Mouse (Mus musculus) left cerebral cortex, postnatal 36 days (tissue): ENCODE measurements around the gene Fbrs. TPM values are rescaled to one million over a fixed set of nuclear protein-coding genes. Genes with fewer than 3 reads are reported as not detected.
"Not testable (repeated sequence)": the region's sequence is repeated elsewhere in the genome, so short reads cannot be mapped to it uniquely, and the experiment has no call there.

Source experiments
- DNase-seq, 2 experiments: peaks; one replicate each; pipeline ENCODE4 v3.0.0; 2021 to 2022; ENCODE audit warnings: low spot score in 2 of 2, mixed read lengths in 1 of 2
- intact Hi-C: fragments of 180-260 bp; cut with DNase I; formaldehyde crosslinking; loops from one replicate; pipeline ENCODE4 v1.15.1; 2025
- total RNA-seq, 2 experiments: library from RNA; stranded (reverse); gene quantifications; 2 replicates each; pipeline ENCODE4 v1.2.3; 2021

The Fbrs gene
- total RNA-seq, 2 experiments from 2014 or later, result 48.7 to 61.4 TPM

DNA sequence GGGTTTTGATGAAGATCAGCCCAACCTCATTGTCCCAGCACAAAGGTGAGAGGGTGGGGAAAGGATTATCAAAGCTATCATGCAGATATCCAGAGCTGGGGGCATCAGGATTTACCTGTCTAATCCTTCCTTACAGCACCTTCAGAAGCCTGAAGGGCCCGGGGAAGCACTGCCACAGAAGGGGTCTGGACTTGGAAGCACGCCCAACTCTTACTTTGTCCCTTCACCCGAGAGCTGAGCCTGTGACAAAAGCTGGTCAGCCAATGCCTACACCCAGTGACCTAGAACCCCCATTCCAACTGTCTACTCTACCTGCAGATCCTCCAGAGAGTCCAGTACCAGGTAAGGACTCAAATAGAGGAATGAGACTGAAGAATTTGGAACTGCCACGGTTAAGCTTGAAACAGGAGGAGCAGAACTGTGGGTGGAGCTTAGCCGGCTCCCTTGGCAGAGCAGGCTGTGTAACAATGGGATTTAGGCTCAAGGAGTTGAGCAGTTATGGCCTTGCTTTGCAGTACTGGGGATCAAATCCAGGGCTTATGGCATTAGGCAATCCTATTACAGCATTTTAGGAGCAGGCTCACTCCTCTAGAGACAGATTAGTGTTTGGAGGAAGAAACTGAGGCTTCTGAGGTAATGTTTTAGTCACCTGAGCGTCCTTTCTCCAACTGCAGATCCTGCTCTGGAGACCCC is 4.5 kb upstream of the Fbrs start:
- intact Hi-C loops, result loop anchor here (5.0 kb wide), 2 partner anchors 38 to 112 kb away; partner anchors contain the start of gene Srcap
- DNase-seq, result no peak

DNA sequence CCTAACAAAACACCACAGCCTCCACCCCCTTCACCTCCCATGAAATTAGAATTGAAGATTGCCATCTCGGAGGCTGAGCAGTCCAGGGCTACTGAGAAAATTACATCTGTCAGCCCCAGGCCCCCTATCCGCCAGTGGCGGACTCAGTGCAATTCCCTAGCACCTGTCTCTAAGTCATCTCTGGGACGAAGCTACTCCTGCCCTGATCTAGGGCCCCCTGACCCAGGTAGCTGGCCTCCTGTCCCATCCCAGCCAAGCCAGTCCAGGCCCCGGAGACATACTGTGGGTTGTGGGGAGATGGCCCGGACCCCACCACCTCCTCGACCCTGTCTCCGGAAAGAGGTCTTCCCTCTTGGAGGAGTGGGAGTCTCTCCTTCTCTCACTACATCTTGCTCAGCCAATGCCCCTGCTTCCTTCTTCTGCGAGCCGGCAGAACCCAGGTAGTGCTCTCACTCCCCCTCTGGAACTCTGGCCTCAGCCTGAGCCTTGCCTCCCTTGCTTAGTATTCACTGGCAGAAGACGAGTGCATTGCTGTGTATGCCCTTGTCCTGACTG is 3.7 kb upstream of the Fbrs start:
- DNase-seq, result no peak
- intact Hi-C loops, result loop anchor here (5.0 kb wide), 1 partner anchor 37 kb away; the partner anchor contains the start of gene Srcap

DNA sequence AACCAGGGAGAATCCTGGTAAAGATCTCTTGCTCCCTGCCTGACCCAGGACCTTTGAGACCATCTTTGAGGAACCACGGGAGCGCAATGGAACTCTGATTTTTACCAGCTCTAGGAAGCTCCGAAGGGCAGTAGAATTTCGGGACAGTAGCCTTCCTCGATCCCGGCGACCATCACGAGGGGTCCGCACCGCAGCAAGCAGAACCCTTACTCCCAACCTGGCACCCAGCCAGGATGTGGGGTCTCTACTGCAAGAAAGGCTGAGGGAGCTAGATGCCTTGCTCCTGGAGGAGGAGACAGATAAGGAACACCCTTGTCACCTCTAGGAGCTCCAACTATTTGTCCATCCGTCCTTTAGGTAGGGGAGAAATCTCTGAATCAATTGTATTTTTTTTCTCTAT is 2.7 kb upstream of the Fbrs start:
- intact Hi-C loops, result loop anchor here (5.0 kb wide), 1 partner anchor 36 kb away; the partner anchor contains the start of gene Srcap
- DNase-seq, result no peak

DNA sequence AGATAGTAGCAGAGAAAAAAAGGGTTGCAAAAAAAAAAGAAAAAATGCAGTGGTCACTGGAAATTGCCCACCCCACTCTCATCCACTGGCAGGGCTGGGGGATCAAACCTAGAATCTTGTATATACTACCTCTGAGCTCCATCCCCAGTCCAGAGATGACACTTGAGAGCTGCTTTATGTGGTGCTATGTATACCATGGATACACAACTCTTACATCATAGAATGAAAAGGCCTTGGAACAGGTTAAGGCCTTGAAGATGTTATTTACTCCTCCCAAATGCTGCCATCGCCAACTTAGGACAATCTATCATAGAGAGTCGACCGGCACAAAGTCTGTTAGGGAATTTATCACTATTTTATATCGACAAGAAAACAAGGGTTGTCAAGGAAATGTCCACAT is 2.1 kb upstream of the Fbrs start:
- no peak for DNase-seq
- intact Hi-C loops, result loop anchor here (5.0 kb wide), 1 partner anchor 35 kb away; the partner anchor contains the start of gene Srcap

DNA sequence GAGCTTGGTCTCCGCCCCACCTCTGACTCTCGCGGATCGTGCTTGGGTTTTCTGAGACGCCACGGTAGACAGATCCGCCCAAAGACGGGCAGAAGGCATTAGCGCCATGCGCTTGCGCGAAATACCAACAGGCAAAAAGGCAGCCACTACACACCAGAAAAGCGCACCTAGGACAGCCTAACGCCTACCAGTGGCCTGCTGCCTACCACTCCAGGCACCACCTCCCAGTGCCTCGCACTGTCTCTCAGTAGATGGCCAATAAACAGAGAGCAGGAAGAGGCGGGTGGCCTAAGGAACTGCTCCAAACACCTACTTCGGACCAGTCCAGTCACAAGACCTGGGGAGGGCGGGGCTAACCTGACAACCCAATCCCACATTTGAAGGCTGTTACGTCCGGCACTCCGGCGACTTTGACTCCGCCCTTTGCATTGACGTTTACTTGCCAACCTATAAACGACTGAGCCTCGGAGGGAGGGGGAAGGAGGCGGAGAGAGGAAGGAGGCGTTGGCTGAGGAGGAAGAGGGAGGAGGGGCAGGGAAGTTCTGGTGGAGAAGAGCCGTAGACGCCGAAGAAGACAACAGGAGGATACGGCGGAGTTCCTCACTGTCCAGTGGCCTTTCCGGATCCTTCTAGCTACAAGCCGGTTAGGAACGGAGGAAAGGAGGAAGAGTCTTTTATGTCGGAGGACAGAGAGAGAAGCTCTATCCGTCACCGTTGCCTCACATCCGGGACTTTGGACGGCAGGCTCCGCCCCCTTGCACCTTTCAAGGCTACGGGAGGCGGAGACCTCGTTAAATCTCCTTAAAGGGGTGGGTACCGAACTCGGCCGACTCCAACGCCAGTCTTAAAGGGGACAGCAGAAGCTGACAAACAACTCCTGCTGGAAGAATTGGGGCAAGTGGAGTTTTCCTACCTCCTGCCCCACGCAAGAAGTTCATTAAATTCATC is 1.0 kb upstream of the Fbrs start:
- intact Hi-C loops, result loop anchor here (5.0 kb wide), 1 partner anchor 34 kb away; the partner anchor contains the start of gene Srcap
- peak; percentile 97 to 99 for DNase-seq

DNA sequence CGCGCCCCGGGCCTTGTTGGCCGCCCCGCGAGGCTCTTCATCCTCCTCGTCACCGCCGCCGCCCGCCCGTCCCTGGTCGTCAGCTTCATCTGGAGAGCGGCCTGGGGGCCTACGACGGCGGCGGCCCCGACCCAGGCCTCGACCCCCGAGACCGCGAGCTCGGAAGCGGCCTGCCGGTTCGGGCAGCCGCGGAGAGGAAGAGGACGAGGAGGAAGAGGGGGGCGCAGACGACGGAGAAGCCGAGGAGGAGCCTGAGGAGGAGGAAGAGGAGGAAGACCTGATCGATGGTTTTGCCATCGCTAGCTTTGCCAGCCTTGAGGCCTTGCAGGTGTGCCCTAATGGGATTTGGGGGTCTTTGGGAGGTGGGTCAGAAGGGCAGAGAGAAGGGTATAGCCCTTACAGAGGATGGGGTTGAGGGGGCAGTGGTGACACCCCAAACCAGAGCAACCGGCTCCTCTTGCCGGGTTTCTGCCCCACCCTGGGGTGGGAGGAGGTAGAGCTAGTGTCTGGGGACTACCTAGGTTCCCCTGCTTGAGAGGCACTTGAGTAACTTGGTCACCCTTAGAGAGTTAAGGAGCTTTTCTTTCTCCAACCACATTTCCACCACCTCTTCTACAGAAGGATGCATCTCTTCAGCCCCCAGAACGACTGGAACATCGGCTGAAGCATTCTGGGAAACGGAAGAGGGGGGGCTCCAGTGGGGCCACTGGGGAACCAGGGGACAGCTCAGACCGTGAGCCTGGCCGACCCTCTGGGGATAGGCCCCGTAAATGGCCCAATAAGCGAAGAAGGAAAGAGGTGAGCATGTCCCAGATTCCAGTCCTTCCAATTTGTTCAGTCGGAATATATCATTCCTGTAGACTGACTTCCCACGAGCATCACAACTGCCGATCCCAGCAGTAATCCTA is 573 bp downstream of the Fbrs start:
- intact Hi-C loops, result loop anchor here (5.0 kb wide), 1 partner anchor 33 kb away; the partner anchor contains the start of gene Srcap
- no peak for DNase-seq

DNA sequence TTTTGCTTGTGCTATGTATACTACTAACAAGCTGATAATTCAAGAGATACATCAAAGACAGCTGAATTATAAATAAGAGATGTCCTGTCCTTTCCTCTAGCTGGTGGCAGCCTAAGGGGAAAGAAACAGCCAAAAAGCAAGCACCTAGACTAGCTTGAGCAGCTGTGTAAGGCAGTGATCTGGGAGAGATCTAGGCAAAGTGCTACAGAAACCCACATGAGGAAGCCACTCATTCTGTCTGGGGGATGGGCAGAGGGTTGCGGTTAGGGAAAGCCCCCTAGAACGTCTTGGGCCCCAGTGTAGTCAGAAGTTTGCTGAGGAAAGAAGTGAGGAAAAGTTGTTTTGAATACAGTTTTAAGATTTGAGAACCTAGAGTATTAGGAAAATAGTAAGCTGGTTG is 1.3 kb downstream of the Fbrs start:
- intact Hi-C loops, result no loop called here
- DNase-seq, result no peak

DNA sequence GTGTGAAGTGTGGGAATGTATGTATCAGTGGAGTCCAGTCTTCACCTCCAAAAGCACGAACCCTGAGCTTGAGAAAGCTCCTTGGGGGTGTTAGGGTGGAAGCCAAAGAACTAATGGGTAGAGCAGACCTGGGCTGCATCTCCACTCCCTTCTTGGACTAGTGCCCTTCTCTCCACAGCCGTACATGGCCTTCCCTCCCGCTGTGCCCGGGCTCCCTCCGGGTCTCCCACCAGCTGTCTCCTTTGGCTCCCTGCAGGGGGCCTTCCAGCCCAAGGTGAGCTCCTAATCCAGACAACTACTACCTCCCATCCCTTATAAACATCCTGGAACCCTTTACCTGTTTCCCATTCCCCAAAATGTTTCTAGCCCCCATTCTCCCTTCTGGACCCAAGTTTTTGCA is 6.4 kb downstream of the Fbrs start:
- intact Hi-C loops, result no loop called here

DNA sequence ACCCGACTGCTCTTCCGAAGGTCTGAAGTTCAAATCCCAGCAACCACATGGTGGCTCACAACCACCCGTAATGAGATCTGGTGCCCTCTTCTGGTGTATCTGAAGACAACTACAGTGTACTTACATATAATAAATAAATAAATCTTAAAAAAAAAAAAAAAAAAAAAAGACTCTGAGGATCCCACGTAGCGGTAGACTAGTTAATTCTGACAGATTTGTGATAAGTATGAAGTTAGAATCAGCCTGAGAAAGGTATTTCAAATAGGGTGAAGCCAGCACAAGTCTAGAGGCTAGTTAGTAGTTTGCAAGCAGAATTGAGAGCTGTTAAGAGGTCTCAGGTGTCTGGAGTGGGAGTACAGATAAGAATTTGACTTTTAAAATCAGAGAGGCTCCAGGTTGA is 9.4 kb downstream of the Fbrs start:
- DNase-seq, intact Hi-C loops: not testable (repeated sequence)

More for the DNA sequence above, 6.4 kb downstream of the Fbrs start:
- no peak for DNase-seq

DNA sequence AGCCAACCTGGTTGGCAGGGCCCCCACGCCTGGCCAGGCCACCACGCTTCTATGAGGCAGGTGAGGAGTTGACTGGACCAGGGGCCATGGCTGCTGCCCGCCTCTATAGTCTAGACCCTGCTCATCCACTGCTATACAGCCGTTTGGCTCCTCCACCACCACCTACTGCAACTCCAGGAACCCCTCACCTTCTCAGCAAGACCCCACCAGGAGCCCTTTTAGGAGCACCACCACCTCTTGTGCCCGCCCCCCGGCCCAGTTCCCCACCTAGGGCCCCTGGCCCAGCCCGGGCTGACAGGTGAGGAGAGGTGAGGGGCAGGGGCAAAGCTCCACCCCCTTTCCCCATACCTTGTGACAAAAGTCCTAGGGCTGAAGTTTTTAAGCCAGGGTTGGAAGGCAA is 11.0 kb downstream of the Fbrs start:
- DNase-seq, result no peak
- intact Hi-C loops, result no loop called here

DNA sequence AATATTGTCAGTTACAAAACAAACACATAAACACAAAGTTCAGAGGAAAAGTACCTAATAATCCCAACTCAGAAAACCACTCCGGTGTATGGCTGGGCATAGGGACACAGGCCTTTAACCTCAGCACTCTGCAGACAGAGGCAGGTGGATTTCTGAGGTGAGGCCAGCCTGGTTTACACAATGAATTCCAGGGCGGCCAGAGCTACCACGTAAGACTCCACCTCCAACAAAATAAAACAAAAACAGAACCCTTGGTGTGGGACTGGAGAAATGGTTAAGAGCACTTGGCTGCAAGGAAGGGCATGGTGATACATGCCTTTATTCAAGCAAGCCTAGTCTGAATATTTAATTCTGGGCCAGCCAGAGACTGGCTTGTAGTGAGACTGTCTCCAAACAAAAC is 12.8 kb downstream of the Fbrs start:
- intact Hi-C loops, result no loop called here
- no peak for DNase-seq

DNA sequence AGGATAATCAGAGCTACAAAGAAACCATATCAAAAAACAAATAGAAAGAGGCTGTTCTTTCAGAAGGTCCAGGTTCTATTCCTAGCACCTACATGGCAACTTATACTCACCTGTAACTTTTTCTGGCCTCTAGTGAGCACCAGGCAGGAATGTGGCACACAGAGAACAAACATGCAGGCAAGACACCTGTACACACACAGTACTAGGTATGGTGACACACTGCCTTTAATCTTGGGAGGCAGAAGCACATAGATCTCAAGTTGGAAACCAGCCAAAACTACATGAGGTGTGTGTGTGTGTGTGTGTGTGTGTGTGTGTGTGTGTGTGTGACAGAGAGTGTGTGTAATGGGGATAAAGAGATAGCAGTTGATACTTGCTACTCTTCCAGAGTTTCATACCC is 15.6 kb downstream of the Fbrs start:
- no peak for DNase-seq
- intact Hi-C loops, result no loop called here

DNA sequence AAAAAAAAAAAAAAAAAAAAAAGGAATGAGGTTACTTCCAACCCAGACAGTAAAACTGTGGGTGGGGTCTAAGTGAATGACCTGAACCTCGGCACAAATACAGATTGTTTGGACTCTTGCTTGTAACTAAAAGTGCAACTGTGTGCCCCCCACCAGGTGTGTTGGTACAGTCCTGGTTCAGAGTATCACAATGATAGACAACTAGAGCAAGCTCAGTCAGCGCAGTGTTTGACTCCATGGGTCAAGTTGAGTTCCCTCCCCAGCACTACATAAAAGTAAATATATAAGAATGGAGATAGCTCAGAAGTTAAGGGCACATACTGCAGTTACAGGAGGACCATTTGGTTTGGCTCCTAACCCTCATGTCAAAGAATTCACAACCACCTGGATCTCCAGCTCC is 18.4 kb downstream of the Fbrs start:
- intact Hi-C loops, result no loop called here
- no peak for DNase-seq

DNA sequence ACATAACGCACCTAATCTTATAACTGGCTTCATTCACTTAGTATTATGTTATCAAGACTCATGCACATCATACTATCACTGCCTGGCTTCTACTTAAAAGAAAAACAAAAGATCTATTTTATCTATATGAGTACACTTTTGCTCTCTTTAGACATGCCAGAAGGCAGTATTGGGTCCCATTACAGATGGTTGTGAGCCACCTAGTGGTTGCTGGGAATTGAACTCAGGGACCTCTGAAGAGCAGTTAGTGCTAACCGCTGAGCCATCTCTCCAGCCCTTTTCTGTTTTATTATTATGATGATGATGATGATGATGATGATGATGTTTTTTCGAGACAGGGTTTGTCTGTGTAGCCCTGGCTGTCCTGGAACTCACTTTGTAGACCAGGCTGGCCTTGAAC is 19.4 kb downstream of the Fbrs start:
- intact Hi-C loops, result no loop called here
- no peak for DNase-seq

DNA sequence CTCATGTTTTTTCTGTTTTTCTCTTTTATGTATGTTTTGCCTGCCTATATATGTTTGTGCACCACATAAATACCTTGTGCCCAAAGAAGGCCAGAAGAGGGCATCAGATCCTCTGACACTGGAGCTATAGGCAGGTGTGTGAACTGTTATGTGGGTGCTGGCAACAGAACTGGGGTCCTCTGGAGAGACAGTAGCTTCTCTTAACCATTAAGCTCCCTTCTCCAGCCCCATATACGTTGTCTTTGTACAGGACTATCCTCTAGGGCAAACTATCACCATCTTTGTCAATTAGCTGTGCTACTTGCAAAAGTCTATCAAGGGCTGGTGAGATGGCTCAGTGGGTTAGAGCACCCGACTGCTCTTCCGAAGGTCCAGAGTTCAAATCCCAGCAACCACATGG is 29.3 kb downstream of the Fbrs start:
- intact Hi-C loops, result no loop called here

DNA sequence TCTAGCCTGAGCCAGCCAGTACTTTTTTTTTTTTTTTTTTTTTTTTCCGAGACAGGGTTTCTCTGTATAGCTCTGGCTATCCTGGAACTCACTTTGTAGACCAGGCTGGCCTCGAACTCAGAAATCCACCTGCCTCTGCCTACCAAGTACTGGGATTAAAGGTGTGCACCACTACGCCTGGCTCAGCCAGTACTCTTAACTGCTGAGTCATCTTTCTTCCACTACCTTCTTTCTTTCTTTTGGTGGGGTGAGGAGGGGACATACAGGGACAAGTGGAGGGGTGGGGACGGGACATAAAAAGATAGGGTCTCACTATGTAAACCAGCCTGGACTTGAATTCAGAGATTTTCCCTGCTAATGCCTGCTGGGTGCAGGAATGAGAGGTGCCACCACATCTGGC is 30.8 kb downstream of the Fbrs start:
- intact Hi-C loops, result loop anchor here (5.0 kb wide), 1 partner anchor 33 kb away; the partner anchor contains the start of gene Fbrs
- DNase-seq, result not testable (repeated sequence)

More for the DNA sequence above, 29.3 kb downstream of the Fbrs start:
- DNase-seq, result no peak

DNA sequence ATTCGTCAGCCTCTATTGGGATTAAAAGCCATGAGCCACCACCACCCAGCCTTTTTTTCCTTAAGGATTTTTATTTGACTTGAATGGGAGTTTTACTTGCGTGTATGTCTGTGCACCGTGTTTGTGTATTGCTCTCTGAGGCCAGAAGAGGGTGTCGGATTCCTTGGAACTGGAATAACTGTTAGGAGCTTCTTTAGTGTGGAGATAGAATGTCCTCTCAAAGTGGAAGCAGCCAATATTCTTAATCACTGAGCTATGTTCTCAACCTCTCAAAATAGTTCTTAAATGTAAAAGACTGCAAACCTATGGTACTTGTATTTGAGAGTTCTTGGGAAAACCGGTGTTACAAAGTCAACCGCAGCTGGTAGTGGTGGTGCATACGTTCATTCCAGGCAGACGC is 32.2 kb downstream of the Fbrs start:
- intact Hi-C loops, result loop anchor here (5.0 kb wide), 1 partner anchor 34 kb away; the partner anchor contains the start of gene Fbrs
- DNase-seq, result no peak

DNA sequence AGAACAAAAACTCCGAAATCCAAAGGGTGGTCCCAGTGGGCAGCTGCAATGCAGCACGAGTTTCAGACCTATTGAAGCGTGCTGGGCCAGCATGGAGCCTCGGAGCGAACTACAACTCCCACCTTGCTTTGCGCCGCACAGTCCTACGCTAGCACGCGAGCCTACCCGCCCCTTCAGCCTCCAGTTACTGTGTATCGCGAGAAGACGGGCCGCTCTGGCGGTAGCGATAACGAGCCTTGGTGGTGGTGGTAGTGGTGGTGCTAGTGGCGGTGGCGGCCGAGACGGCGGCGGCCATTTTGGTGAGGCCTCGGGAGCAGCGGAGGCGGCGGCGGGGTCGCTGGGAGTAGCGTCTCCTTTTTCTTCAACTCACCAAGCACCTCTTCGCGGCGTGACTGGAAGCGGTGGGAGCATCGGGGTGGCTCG is 32.8 kb downstream of the Fbrs start, which contains the start of gene Srcap:
Gene Srcap, plus strand, starts transcription at position 176 of the 423 bp plus-strand sequence.
- DNase-seq, result peak; percentile 93 to 96
- intact Hi-C loops, result loop anchor here (5.0 kb wide), 1 partner anchor 35 kb away; the partner anchor contains the start of gene Fbrs
